Mouse (Mus musculus): ENCODE measurements at regions not wholly inside any gene's neighbourhood (a gene's known extent, or its start where the extent isn't known, plus 50 kb on each side); places are given as distances from the start of the nearest gene placed in this dataset.
A peak's percentile ranks its signal among the peaks of the same experiment; 100 is the strongest.

- WGBS = 87% methylated on average over 7 of the region's 7 CpGs
- DNase-seq (ENCODE audit: low spot score) (no peak), ATAC-seq (ENCODE audit: low FRiP score, low read depth) (no peak)
- Histone ChIP-seq H3K9ac (ENCODE audit: low read depth, low read length, severe bottlenecking) (no peak overlapping the region), H3K9me3 (ENCODE audit: control insufficient read depth, low read length) (no peaks in the 10 kb centered on the region), H3K27ac (replicated peaks; ENCODE audit: low read depth, low read length) (no peak overlapping the region), H3K27me3 (ENCODE audit: control insufficient read depth, insufficient read depth, low read length) (no peaks in the 10 kb centered on the region), H3K36me3 (ENCODE audit: control insufficient read depth, insufficient read depth, low read length) (no peaks in the 10 kb centered on the region), H3K4me3 (replicated peaks; ENCODE audit: low read length) (no peak overlapping the region), H3K4me1 (ENCODE audit: control insufficient read depth, insufficient read depth, low read length) (peaks cover 9% of the 10 kb centered on the region; the same call in 1 of the 2 replicates), H3K4me2 (replicated peaks; ENCODE audit: low read depth, low read length, severe bottlenecking) (no peak overlapping the region)
- TF ChIP-seq POLR2A (IDR thresholded peaks at IDR 0.05; ENCODE audit: borderline replicate concordance, extremely low read depth, insufficient read depth, insufficient read length) = no peak
Observed at GRCm38 (mm10) chr13:97393456-97393855, 152.6 kb downstream of the Enc1 start.

GRCm38 (mm10) chr13:97390449-97390930 lies 149.6 kb downstream of the Enc1 start:
- 39% methylated on average over 11 of the region's 11 CpGs for WGBS
- ATAC-seq (ENCODE audit: low FRiP score, low read depth) (peak; percentile 34; the same call in 1 of the 2 replicates), DNase-seq (ENCODE audit: low spot score) (peak; percentile 67)
- Histone ChIP-seq H3K4me3 (replicated peaks; ENCODE audit: low read length) (no peak overlapping the region), H3K9me3 (ENCODE audit: control insufficient read depth, low read length) (no peaks in the 10 kb centered on the region), H3K36me3 (ENCODE audit: control insufficient read depth, insufficient read depth, low read length) (no peaks in the 10 kb centered on the region), H3K9ac (ENCODE audit: low read depth, low read length, severe bottlenecking) (no peak overlapping the region), H3K4me1 (ENCODE audit: control insufficient read depth, insufficient read depth, low read length) (peaks cover 9% of the 10 kb centered on the region; the same call in 1 of the 2 replicates), H3K27ac (replicated peaks; ENCODE audit: low read depth, low read length) (no peak overlapping the region), H3K27me3 (ENCODE audit: control insufficient read depth, insufficient read depth, low read length) (no peaks in the 10 kb centered on the region), H3K4me2 (replicated peaks; ENCODE audit: low read depth, low read length, severe bottlenecking) (no peak overlapping the region)
- no peak for TF ChIP-seq POLR2A (IDR thresholded peaks at IDR 0.05; ENCODE audit: borderline replicate concordance, extremely low read depth, insufficient read depth, insufficient read length)

- Histone ChIP-seq H3K4me3 (replicated peaks; ENCODE audit: low read length) (no peak overlapping the region), H3K27me3 (ENCODE audit: control insufficient read depth, insufficient read depth, low read length) (no peaks in the 10 kb centered on the region), H3K27ac (replicated peaks; ENCODE audit: low read depth, low read length) (no peak overlapping the region), H3K4me1 (ENCODE audit: control insufficient read depth, insufficient read depth, low read length) (peaks cover 9% of the 10 kb centered on the region; the same call in 1 of the 2 replicates), H3K36me3 (ENCODE audit: control insufficient read depth, insufficient read depth, low read length) (no peaks in the 10 kb centered on the region), H3K9ac (ENCODE audit: low read depth, low read length, severe bottlenecking) (no peak overlapping the region), H3K9me3 (ENCODE audit: control insufficient read depth, low read length) (no peaks in the 10 kb centered on the region), H3K4me2 (replicated peaks; ENCODE audit: low read depth, low read length, severe bottlenecking) (no peak overlapping the region)
- TF ChIP-seq POLR2A (IDR thresholded peaks at IDR 0.05; ENCODE audit: borderline replicate concordance, extremely low read depth, insufficient read depth, insufficient read length) = no peak
- DNase-seq (ENCODE audit: low spot score) = no peak
- whole genome bisulfite sequencing = 52% methylated on average over 11 of the region's 11 CpGs
- ATAC-seq (ENCODE audit: low FRiP score, low read depth) = no peak
Observed at GRCm38 (mm10) chr13:97388851-97389479, 148.1 kb downstream of the Enc1 start.

- ATAC-seq (ENCODE audit: low FRiP score, low read depth) (no peak), DNase-seq (ENCODE audit: low spot score) (no peak)
- Histone ChIP-seq H3K9ac (ENCODE audit: low read depth, low read length, severe bottlenecking) (no peak overlapping the region), H3K4me3 (replicated peaks; ENCODE audit: low read length) (no peak overlapping the region), H3K4me2 (replicated peaks; ENCODE audit: low read depth, low read length, severe bottlenecking) (no peak overlapping the region), H3K9me3 (ENCODE audit: control insufficient read depth, low read length) (no peaks in the 10 kb centered on the region), H3K27me3 (ENCODE audit: control insufficient read depth, insufficient read depth, low read length) (no peaks in the 10 kb centered on the region), H3K27ac (replicated peaks; ENCODE audit: low read depth, low read length) (no peak overlapping the region), H3K4me1 (ENCODE audit: control insufficient read depth, insufficient read depth, low read length) (peaks cover 9% of the 10 kb centered on the region; the same call in 1 of the 2 replicates), H3K36me3 (ENCODE audit: control insufficient read depth, insufficient read depth, low read length) (no peaks in the 10 kb centered on the region)
- WGBS = 54% methylated on average over 3 of the region's 3 CpGs
- TF ChIP-seq POLR2A (IDR thresholded peaks at IDR 0.05; ENCODE audit: borderline replicate concordance, extremely low read depth, insufficient read depth, insufficient read length) = no peak
Observed at GRCm38 (mm10) chr13:97386511-97386910, 145.6 kb downstream of the Enc1 start.

GRCm38 (mm10) chr13:97385531-97385930 lies 144.6 kb downstream of the Enc1 start:
- no peaks in the 10 kb centered on the region for H3K36me3 ChIP-seq (ENCODE audit: control insufficient read depth, insufficient read depth, low read length)
- H3K27ac ChIP-seq (replicated peaks; ENCODE audit: low read depth, low read length) = no peak overlapping the region
- WGBS = 95% methylated on average over 8 of the region's 8 CpGs
- H3K4me2 ChIP-seq (replicated peaks; ENCODE audit: low read depth, low read length, severe bottlenecking) = no peak overlapping the region
- no peak overlapping the region for H3K4me3 ChIP-seq (replicated peaks; ENCODE audit: low read length)
- DNase-seq (ENCODE audit: low spot score) (no peak), ATAC-seq (ENCODE audit: low FRiP score, low read depth) (no peak)
- peaks cover 7% of the 10 kb centered on the region; the same call in 1 of the 2 replicates for H3K4me1 ChIP-seq (ENCODE audit: control insufficient read depth, insufficient read depth, low read length)
- no peak for TF ChIP-seq POLR2A (IDR thresholded peaks at IDR 0.05; ENCODE audit: borderline replicate concordance, extremely low read depth, insufficient read depth, insufficient read length)
- no peaks in the 10 kb centered on the region for H3K9me3 ChIP-seq (ENCODE audit: control insufficient read depth, low read length)
- H3K9ac ChIP-seq (ENCODE audit: low read depth, low read length, severe bottlenecking) = no peak overlapping the region
- no peaks in the 10 kb centered on the region for H3K27me3 ChIP-seq (ENCODE audit: control insufficient read depth, insufficient read depth, low read length)
